Mouse (Mus musculus) lung, embryonic 14.5 days (tissue): ENCODE measurements around the gene Zfp112. TPM values are rescaled to one million over a fixed set of nuclear protein-coding genes. Genes with fewer than 3 reads are reported as not detected.

Experiments used
- ATAC-seq: fragments of 200-750 bp; cut with Nextera tagmentation; 2 replicates; pipeline ENCODE4 v1.8.0; 2017; ENCODE audit warnings: mild to moderate bottlenecking, moderate TSS enrichment, moderate library complexity; ENCODE audit not compliant: insufficient read depth
- DNase-seq: peaks from one replicate; pipeline ENCODE4 v3.0.0-alpha.2; 2015
- H3K27ac ChIP-seq: fragments of 300-500 bp; sonication (generic); 2 replicates; pipeline ENCODE4 v1.5.1; 2014; ENCODE audit warnings: low read depth, mild to moderate bottlenecking, moderate library complexity
- H3K27me3 ChIP-seq: fragments of 300-500 bp; sonication (generic); 2 replicates; pipeline ENCODE4 v1.6.1; 2014; ENCODE audit warnings: low read length, control low read depth; ENCODE audit not compliant: insufficient read depth
- H3K36me3 ChIP-seq: fragments of 300-500 bp; sonication (generic); 2 replicates; pipeline ENCODE4 v1.6.1; 2014; ENCODE audit warnings: control low read depth; ENCODE audit not compliant: insufficient read depth
- H3K4me1 ChIP-seq: fragments of 300-500 bp; sonication (generic); 2 replicates; pipeline ENCODE4 v1.6.1; 2014; ENCODE audit warnings: antibody characterized with exemption, control low read depth; ENCODE audit not compliant: insufficient read depth
- H3K4me2 ChIP-seq: fragments of 300-500 bp; sonication (generic); 2 replicates; pipeline ENCODE4 v1.6.1; 2014; ENCODE audit warnings: mild to moderate bottlenecking
- H3K4me3 ChIP-seq: fragments of 300-500 bp; sonication (generic); 2 replicates; pipeline ENCODE4 v1.5.1; 2014; ENCODE audit warnings: low read depth, low read length
- H3K9ac ChIP-seq: fragments of 300-500 bp; sonication (generic); 2 replicates; pipeline ENCODE4 v1.6.1; 2014
- H3K9me3 ChIP-seq: fragments of 300-500 bp; sonication (generic); 2 replicates; pipeline ENCODE4 v1.6.1; 2016; ENCODE audit warnings: low read depth, low read length, control low read depth
- CTCF ChIP-seq: IDR thresholded peaks from 2 replicates; pipeline ENCODE4 v1.5.1; 2016; ENCODE audit warnings: antibody characterized with exemption, low read depth
- WGBS: fragments of 180-500 bp; shearing (Covaris S2); extraction: QIAGEN DNeasy Blood & Tissue Kit; methylation state at CpG from one replicate; pipeline ENCODE4 v1.1.7; 2014; 5-methylcytosine and 5-hydroxymethylcytosine counted together
- polyA plus RNA-seq: library from polyadenylated mRNA; unstranded; fragments of >200 nt; fragmentation: Nextera tagmentation; extraction: Ambion mirVana; gene quantifications from 2 replicates; pipeline ENCODE4 v1.2.1, GENCODE M21; 2014

The Zfp112 gene
- polyA plus RNA-seq, 1 experiment from 2014 or later: 4.5 TPM

DNA sequence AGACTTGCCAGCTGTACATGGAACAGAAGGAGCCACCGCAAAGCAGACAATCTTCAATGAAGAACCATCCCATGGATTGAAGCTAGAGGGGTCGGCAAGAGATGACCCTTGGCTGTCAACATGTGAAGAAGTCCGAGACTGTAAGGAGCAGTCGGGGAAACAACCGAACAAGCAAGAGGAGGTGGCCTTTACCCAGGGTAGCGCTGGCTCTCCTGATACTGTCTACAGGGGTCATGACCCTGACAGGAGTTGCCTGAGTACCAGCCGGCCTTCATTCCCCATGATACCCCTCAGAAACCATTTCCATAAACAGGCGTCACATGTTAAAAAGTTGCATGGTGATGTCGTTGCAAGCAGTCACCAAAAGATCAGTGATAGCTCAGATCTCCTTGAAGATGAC, 7.7 kb upstream of the Zfp112 start:
- Histone ChIP-seq H3K9me3 (peaks cover 83% of the 10 kb centered on the region), H3K9ac (no peak overlapping the region), H3K27me3 (no peaks in the 10 kb centered on the region), H3K4me3 (no peak overlapping the region), H3K4me2 (no peak overlapping the region), H3K27ac (no peak overlapping the region), H3K36me3 (peaks cover 97% of the 10 kb centered on the region), H3K4me1 (no peaks in the 10 kb centered on the region)
- TF ChIP-seq CTCF: no peak
- no peak for DNase-seq
- WGBS: 94% methylated on average over 9 of the region's 9 CpGs
- no peak for ATAC-seq

DNA sequence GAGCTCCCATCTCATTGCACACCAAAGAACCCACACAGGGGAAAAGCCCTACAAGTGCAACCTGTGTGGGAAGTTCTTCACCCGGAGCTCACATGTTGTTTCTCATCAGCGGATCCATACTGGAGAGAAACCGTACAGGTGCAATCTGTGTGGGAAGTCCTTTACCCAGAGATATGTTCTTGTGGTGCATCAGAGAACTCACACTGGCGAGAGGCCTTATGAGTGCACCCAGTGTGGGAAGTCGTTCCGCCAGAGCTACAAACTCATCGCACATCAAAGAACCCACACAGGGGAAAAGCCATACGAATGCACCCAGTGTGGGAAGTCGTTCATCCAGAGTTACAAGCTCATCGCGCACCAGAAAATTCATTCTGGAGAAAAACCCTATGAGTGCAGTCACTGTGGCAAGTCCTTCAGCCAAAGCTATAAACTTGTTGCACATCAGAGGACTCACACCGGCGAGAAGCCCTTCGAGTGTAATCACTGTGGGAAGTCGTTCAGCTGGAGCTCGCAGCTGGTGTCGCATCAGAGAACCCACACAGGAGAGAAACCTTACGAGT, 6.9 kb upstream of the Zfp112 start:
- peaks cover 84% of the 10 kb centered on the region for H3K9me3 ChIP-seq
- no peak overlapping the region for H3K27ac ChIP-seq
- ATAC-seq (no peak), DNase-seq (no peak)
- no peak overlapping the region for H3K4me3 ChIP-seq
- H3K9ac ChIP-seq: no peak overlapping the region
- H3K4me1 ChIP-seq: no peaks in the 10 kb centered on the region
- no peak for TF ChIP-seq CTCF
- H3K4me2 ChIP-seq: no peak overlapping the region
- H3K36me3 ChIP-seq: peaks cover 89% of the 10 kb centered on the region
- no peaks in the 10 kb centered on the region for H3K27me3 ChIP-seq
- 95% methylated on average over 18 of the region's 18 CpGs for WGBS

DNA sequence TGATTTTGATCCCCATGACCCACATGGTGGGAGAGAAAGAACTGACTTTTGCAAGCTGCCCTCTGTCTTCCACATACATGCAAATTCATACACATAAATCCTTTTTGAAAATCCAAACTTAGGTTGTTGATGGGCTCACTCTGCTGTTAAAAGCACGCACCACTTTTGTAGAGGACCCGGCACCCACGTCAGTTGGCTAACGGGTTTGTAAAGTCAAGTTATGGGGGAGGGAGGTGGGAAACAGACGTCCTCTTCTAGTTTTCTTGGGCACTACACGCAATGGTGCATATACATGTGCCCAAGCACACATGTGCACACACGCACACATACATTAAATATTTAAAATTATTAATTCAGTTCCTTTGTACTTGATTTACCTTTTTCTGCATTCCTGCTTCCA, 1.3 kb upstream of the Zfp112 start:
- H3K36me3 ChIP-seq: peaks cover 33% of the 10 kb centered on the region
- no peak overlapping the region for H3K9ac ChIP-seq
- H3K4me2 ChIP-seq: no peak overlapping the region
- no peak for TF ChIP-seq CTCF
- DNase-seq (no peak), ATAC-seq (no peak)
- no peaks in the 10 kb centered on the region for H3K27me3 ChIP-seq
- WGBS: 95% methylated on average over 7 of the region's 7 CpGs
- H3K9me3 ChIP-seq: peaks cover 40% of the 10 kb centered on the region
- H3K4me3 ChIP-seq: no peak overlapping the region
- no peak overlapping the region for H3K27ac ChIP-seq
- H3K4me1 ChIP-seq: peaks cover 4% of the 10 kb centered on the region; the same call in 1 of the 2 replicates

DNA sequence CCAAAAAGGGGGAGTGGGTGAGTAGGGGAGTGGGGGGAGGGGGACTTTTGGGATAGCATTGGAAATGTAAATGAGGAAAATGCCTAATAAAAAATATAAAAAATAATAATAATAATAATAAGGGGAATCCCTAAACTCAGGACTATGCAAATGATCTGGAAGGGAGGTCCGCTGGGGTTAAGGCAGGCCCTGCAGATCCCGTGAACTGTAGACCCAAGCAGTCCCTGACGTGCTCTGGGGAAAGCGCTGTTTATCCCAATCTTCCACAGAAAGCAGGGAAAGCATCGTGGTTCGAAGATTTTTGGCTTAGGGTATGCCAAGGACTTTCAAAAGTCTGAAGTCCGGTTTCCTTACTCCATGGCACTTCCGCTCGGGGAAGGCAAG, 350 bp upstream of the Zfp112 start:
- H3K9ac ChIP-seq: peak overlapping the region; percentile 51
- H3K27ac ChIP-seq: peak overlapping the region; percentile 76; the same call in 1 of the 2 replicates
- 3% methylated on average over 9 of the region's 9 CpGs for WGBS
- peak overlapping the region; percentile 65 for H3K4me3 ChIP-seq
- peaks cover 24% of the 10 kb centered on the region for H3K36me3 ChIP-seq
- H3K9me3 ChIP-seq: peaks cover 30% of the 10 kb centered on the region
- DNase-seq (no peak), ATAC-seq (peak; percentile 71; the same call in 1 of the 2 replicates)
- TF ChIP-seq CTCF: no peak
- H3K27me3 ChIP-seq: no peaks in the 10 kb centered on the region
- peak overlapping the region; percentile 83 for H3K4me2 ChIP-seq
- peaks cover 4% of the 10 kb centered on the region; the same call in 1 of the 2 replicates for H3K4me1 ChIP-seq

- WGBS: 10% methylated on average over 12 of the region's 12 CpGs
- no peaks in the 10 kb centered on the region for H3K27me3 ChIP-seq
- peak overlapping the region; percentile 75 for H3K27ac ChIP-seq
- peak; percentile 68 for DNase-seq
- peaks cover 4% of the 10 kb centered on the region; the same call in 1 of the 2 replicates for H3K4me1 ChIP-seq
- TF ChIP-seq CTCF: no peak
- peak; percentile 16; the same call in 1 of the 2 replicates for ATAC-seq
- peaks cover 13% of the 10 kb centered on the region; the same call in 1 of the 2 replicates for H3K36me3 ChIP-seq
- peak overlapping the region; percentile 68 for H3K9ac ChIP-seq
- H3K9me3 ChIP-seq: peaks cover 18% of the 10 kb centered on the region; the same call in 1 of the 2 replicates
- H3K4me3 ChIP-seq: peak overlapping the region; percentile 65
- peak overlapping the region; percentile 83 for H3K4me2 ChIP-seq
Measured at GRCm38 (mm10) chr7:24113001-24113400, 887 bp downstream of the Zfp112 start.

- no peak overlapping the region for H3K9ac ChIP-seq
- no peaks in the 10 kb centered on the region for H3K36me3 ChIP-seq
- H3K4me2 ChIP-seq: no peak overlapping the region
- 64% methylated on average over 4 of the region's 4 CpGs for WGBS
- no peaks in the 10 kb centered on the region for H3K9me3 ChIP-seq
- H3K27me3 ChIP-seq: no peaks in the 10 kb centered on the region
- H3K4me1 ChIP-seq: peaks cover 4% of the 10 kb centered on the region; the same call in 1 of the 2 replicates
- no peak for DNase-seq
- TF ChIP-seq CTCF: no peak
- no peak overlapping the region for H3K4me3 ChIP-seq
- ATAC-seq: no peak
- H3K27ac ChIP-seq: no peak overlapping the region
Measured at GRCm38 (mm10) chr7:24116655-24117054, 4.5 kb downstream of the Zfp112 start.

DNA sequence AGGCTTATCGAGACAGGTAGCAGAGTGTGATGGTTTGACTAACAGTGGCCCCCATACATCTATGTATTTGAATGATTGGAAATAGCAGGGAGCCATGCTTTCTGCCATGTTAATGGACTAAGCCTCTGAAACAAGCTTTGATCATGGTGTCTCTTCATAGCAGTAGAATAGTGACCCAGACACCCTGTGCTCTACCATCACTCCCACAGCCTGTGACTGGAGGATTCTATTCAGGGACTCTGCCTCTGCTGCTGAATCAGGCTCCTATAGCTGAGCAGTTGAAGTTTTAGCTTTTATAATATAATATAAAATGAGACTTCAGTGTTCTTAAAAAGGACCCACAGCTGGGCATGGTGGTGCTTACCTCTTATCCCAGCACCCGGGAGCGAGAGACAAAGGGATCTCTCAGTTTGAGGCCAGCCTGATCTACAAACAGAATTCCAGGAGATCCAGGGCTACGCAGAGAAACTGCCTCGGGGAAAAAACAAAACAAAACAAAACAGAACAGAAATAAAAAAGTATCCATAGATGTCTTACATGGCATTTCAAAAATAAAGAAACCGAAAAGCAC, 21.4 kb downstream of the Zfp112 start:
- ATAC-seq: peak; percentile 47
- peaks cover 24% of the 10 kb centered on the region; the same call in 1 of the 2 replicates for H3K36me3 ChIP-seq
- H3K9ac ChIP-seq: peak overlapping the region; percentile 65

More for the DNA sequence above, 21.4 kb downstream of the Zfp112 start:
- Histone ChIP-seq H3K4me2 (peak overlapping the region; percentile 60), H3K4me1 (no peaks in the 10 kb centered on the region), H3K4me3 (peak overlapping the region; percentile 58), H3K27ac (no peak overlapping the region), H3K27me3 (no peaks in the 10 kb centered on the region), H3K9me3 (no peaks in the 10 kb centered on the region)
- WGBS: 17% methylated on average over 6 of the region's 6 CpGs
- no peak for DNase-seq
- no peak for TF ChIP-seq CTCF
